In the genomic region with DNA sequence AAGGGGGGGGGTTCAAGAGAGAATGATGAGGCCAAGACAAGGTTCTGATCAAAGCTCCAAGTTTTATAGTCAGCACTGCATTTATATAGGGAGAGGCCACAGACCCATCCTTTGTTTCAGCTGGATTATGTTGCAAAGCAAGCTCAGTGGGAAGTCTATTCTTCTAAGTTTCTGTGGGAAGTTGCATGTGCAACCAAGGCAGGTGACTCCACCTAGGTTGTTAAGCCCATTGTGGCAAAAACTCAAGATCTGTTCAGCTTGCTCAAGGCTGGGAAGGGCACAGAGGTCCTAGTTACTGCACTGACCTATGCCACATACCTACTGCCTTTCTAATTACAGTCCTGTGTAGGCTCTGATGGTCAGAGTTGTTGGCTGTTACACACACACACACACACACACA, we compare ENCODE assay signal across 24 mouse cellular contexts.
"Had no signal": no experiment of that assay in that cellular context is flagged by ENCODE, and none has a peak within 500 bp of the region (broad histone marks: within the 10 kb centered on the region; RNA-seq: fewer than 3 reads in every experiment).

No protein-coding gene starts in this region.

- H3K27me3 ChIP-seq: heart, embryonic 13.5 days; heart, embryonic 15.5 days; hindbrain, embryonic 13.5 days; hindbrain, embryonic 15.5 days; limb, embryonic 13.5 days; limb, embryonic 15.5 days; liver, embryonic 12.5 days had no signal

- H3K27ac ChIP-seq: heart, embryonic 13.5 days; heart, embryonic 15.5 days; hindbrain, embryonic 13.5 days; hindbrain, embryonic 15.5 days; hindbrain, postnatal 0 days; layer of hippocampus, adult 2 months; limb, embryonic 13.5 days; limb, embryonic 15.5 days; liver, embryonic 12.5 days; liver, embryonic 14.5 days had no signal

- H3K36me3 ChIP-seq: heart, embryonic 13.5 days; heart, embryonic 15.5 days; hindbrain, embryonic 13.5 days; hindbrain, embryonic 15.5 days; limb, embryonic 13.5 days; limb, embryonic 15.5 days; liver, embryonic 12.5 days had no signal

- H3K4me3 ChIP-seq: heart, embryonic 13.5 days; heart, embryonic 15.5 days; hindbrain, embryonic 13.5 days; hindbrain, embryonic 15.5 days; layer of hippocampus, adult 2 months; limb, embryonic 13.5 days; limb, embryonic 15.5 days; liver, embryonic 12.5 days had no signal

- H3K9ac ChIP-seq: heart, embryonic 13.5 days; heart, embryonic 15.5 days; hindbrain, embryonic 13.5 days; hindbrain, embryonic 15.5 days; limb, embryonic 13.5 days; limb, embryonic 15.5 days; liver, embryonic 12.5 days; liver, embryonic 14.5 days had no signal

- DNase-seq: gastrocnemius, postnatal 14 days; gastrocnemius, postnatal 36 days; heart, adult 18-20 months; heart, postnatal 14 days; heart, postnatal 36 days; kidney, adult 11 months; kidney, adult 2 months; kidney, postnatal 10 days; kidney, postnatal 25 days; kidney, postnatal 4 days; layer of hippocampus, postnatal 36 days; left cerebral cortex, postnatal 4 days had no signal

- ATAC-seq: hindbrain, postnatal 0 days; intestine, embryonic 16.5 days; liver, embryonic 12.5 days had no signal

- H3K4me1 ChIP-seq: heart, embryonic 13.5 days; heart, embryonic 15.5 days; hindbrain, embryonic 13.5 days; hindbrain, embryonic 15.5 days; limb, embryonic 13.5 days; limb, embryonic 15.5 days; liver, embryonic 12.5 days had no signal

- H3K9me3 ChIP-seq: heart, embryonic 13.5 days; heart, embryonic 15.5 days; hindbrain, embryonic 13.5 days; hindbrain, embryonic 15.5 days; limb, embryonic 13.5 days; limb, embryonic 15.5 days; liver, embryonic 12.5 days had no signal

- H3K4me2 ChIP-seq: heart, embryonic 11.5 days; heart, embryonic 13.5 days; heart, embryonic 15.5 days; hindbrain, embryonic 13.5 days; hindbrain, embryonic 15.5 days; limb, embryonic 13.5 days; limb, embryonic 15.5 days; liver, embryonic 12.5 days had no signal
